Mouse (Mus musculus) spleen, adult 12 weeks (tissue): ENCODE data around the gene Zfp952.
"Not testable (repeated sequence)": the region's sequence is repeated elsewhere in the genome, so short reads cannot be mapped to it uniquely, and the experiment has no call there.

Source experiments
- DNase-seq: peaks from one replicate; pipeline ENCODE4 v3.0.0; 2022; ENCODE audit warnings: low spot score

Zfp952 gene

GRCm38 (mm10) chr17:32992699-32993474 lies at the start of gene Zfp952:
TSS of gene Zfp952 (plus strand) at chr17:32993129.
- DNase-seq = peak; percentile 68

- DNase-seq = no peak
Measured at GRCm38 (mm10) chr17:32943661-32944060, 49.3 kb upstream of the Zfp952 start.

DNA sequence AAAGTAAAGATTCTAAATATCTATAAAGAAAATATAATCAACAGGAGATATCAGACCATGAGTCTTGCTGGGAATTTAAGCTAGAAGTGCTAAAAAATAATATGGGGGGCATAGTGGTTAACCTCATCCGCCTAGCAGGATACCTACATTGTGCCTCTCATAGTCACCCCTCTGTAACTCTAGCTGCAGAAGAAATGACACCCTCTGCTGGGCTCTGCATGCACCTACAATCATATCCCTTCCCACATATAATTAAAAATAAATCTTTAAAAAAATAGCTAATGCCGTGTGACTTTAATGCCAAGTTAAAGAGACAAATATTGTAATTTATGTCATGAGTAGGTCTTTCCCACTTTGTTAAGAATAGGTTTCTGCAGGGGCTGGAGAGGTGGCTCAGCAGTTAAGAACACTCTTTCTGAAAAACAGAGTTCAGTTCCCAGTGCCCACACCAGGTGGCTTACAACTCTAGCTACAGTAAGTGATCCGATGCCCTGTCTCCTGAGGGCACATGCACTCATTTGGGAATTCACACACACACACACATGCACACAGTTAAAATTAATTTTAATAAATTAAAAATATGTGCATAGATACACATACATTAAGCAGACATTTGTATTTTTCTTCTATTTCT lies 48.4 kb upstream of the Zfp952 start:
- DNase-seq = no peak

- no peak for DNase-seq
Measured at GRCm38 (mm10) chr17:32946716-32947115, 46.2 kb upstream of the Zfp952 start.

DNA sequence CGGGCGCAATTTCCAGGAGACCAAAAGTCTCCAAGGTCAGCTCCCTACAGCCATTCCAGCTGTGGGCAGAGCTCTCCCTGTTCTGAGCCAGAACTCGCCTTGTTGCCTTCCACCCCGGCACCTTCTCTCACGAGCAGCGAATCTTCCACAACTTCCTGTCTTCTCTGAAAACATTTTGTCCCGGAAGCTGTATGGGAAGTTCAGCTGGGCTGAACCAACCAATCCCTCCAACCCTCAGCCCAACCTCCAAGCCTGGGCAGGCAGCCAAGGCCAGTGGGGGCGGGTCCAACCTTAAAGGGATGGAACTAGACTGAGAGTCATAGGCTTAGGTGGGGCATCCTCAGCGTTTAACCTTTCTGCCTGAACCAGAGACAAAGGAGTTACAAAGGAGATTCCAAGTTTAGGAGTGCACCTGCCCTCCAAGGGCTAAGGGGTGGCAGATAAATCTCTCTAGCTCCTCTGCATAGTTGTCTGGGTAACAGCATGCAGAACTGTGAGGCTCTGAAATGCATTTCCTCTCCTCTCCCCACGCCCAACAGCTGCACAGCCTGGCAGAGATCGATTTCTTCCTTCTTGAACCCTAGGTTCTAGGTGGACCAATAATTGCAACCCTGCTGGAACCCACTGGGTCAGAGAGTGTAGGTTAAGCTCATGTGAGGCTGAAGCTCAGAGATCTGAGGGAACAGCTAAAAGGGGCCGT lies 45.6 kb upstream of the Zfp952 start, which contains the start of gene Cyp4f13:
Gene Cyp4f13 (minus strand): TSS at position 188 of the 700 bp plus-strand sequence.
- peak; percentile 86 for DNase-seq

- no peak for DNase-seq
Measured at GRCm38 (mm10) chr17:32950136-32950535, 42.8 kb upstream of the Zfp952 start.

- no peak for DNase-seq
Measured at GRCm38 (mm10) chr17:32951006-32951405, 41.9 kb upstream of the Zfp952 start.

DNA sequence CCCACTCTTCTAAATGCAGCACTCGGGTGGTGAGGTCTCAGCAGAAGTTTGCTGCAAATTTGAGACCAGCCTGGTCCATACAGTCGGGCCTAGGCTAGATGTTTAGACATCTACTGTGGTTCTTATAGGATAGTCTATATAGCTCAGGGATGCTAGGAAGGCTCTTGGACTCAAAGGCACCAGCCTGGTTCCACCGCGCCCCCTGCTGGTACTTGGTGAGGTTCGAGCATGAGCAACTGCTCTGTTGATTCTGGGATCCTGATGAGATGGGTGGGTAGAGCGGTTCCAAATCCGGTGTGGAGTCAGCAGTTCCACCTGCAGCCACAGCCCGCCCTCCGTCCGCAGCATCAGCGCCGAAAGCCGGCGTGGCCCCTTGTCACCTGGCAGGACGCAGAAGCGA lies 41.5 kb upstream of the Zfp952 start:
- peak; percentile 50 for DNase-seq

- DNase-seq = no peak
Measured at GRCm38 (mm10) chr17:32965253-32965622, 27.7 kb upstream of the Zfp952 start.

DNA sequence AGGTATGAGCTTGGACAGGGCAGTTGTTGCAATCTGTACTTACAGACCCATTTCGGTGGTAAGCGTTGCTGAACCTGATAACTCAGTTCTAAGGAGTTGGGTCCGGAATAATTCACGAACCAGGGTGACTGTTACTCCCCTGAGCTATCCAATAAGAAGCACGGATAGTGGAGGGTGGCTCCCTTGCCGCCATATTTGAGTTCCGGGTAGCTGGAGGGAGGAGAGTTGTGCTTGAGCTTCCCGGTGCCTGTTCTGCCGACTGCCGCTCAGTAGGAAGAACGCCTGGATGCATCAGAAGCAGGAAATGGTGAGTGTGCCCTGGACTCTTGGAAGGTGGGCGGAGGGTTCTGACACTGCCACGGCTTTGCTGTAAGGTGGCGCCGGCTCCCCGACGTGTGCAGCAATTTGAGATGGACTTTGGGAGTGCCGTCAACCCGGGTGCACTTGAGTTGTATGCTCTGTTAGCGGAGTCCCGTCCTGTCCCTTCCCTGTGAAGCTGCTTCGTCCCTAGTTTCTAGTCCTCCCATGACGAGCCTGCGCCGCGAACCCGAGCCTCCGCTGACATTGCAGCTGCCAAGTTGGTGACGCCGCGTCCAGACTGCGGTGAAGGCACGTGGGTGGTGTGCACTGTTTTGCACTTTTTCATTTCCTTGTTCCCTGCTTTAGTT lies 27.2 kb upstream of the Zfp952 start, which contains the start of gene Zfp472:
Gene Zfp472 (plus strand): TSS at position 192 of the 668 bp plus-strand sequence.
- peak; percentile 83 for DNase-seq

- DNase-seq = no peak
Measured at GRCm38 (mm10) chr17:32981361-32981760, 11.6 kb upstream of the Zfp952 start.

GRCm38 (mm10) chr17:32986301-32986700 lies 6.6 kb upstream of the Zfp952 start:
- DNase-seq = no peak

DNA sequence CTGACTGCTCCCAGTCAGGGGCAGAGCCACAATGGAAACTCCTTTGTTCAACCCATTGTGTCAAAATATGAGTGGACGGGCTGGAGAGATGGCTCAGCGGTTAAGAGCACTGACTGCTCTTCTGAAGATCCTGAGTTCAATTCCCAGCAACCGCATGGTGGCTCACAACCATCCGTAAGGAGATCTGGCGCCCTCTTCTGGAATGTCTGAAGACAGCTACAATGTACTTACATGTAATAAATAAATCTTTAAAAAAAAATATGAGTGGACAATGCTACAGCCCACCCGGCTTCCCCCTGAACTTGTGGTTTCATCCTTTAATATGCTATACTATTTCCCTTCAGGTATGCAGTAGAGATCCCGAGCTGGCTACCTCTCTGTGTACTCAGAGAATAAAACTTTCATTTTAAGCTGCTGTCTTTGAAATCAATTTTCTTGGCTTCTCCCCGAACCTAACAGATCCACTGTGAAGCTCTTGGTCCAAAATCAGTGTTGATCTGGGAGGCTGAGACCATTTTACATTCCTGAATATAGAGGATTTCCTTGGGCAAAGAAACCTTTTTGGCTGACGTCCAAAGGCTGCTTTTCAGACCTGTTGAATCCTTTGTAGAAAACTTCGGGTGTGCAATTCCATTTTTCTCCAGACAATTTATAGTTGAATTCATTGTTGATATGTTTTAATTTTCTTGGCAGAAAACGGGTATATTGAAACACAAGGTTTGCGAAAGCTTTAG lies 797 bp upstream of the Zfp952 start:
- DNase-seq = no peak

- DNase-seq = no peak
Measured at GRCm38 (mm10) chr17:32998492-32998891, 5.6 kb downstream of the Zfp952 start.

DNA sequence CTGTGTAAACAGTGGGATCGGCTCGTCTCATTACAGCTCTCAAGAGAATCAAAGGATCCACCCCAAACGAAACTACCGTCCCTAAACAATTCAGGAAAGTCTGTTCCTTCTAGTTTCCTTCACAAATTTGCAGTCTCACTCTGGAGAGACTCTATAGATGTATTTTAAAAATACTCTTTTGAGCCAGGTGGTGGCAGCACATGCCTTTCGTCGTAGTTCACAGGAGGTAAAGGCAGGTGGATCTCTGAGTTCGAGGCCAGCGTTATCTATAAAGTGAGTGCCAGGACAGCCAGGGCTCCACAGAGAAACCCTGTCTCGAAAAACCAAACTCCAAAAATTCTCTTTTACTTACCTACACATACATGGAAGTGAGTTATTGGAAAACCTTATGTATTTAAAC lies 15.4 kb downstream of the Zfp952 start:
- no peak for DNase-seq

DNA sequence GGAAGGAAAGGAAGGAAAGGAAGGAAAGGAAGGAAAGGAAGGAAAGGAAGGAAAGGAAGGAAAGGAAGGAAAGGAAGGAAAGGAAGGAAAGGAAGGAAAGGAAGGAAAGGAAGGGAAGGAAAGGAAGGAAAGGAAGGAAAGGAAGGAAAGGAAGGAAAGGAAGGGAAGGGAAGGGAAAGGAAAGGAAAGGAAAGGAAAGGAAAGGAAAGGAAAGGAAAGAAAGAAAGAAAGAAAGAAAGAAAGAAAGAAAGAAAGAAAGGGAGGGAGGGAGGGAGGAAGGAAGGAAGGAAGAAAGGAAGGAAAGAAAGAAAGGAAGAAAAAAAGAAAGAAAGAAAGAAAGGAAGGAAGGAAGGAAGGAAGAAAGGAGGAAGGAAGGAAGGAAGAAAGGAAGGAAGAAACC lies 27.5 kb downstream of the Zfp952 start:
- not testable (repeated sequence) for DNase-seq

DNA sequence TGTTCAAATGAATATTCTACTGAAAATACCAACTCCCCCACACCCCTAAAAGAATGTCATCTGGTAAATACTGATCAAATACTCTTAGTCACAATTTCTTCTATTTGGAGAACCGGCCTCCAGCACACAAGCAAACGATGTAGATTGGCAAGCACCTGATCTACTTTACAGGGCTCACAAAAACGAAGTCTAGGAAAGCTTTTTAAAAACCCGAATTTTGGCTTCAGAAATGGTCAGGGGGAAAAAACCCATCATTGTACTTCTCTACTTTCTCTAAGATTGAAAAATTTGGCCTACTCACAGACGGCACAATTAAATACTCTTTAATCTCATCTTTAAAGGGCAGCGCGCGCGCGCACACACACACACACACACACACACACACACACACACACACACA lies 39.4 kb downstream of the Zfp952 start:
- DNase-seq = no peak

DNA sequence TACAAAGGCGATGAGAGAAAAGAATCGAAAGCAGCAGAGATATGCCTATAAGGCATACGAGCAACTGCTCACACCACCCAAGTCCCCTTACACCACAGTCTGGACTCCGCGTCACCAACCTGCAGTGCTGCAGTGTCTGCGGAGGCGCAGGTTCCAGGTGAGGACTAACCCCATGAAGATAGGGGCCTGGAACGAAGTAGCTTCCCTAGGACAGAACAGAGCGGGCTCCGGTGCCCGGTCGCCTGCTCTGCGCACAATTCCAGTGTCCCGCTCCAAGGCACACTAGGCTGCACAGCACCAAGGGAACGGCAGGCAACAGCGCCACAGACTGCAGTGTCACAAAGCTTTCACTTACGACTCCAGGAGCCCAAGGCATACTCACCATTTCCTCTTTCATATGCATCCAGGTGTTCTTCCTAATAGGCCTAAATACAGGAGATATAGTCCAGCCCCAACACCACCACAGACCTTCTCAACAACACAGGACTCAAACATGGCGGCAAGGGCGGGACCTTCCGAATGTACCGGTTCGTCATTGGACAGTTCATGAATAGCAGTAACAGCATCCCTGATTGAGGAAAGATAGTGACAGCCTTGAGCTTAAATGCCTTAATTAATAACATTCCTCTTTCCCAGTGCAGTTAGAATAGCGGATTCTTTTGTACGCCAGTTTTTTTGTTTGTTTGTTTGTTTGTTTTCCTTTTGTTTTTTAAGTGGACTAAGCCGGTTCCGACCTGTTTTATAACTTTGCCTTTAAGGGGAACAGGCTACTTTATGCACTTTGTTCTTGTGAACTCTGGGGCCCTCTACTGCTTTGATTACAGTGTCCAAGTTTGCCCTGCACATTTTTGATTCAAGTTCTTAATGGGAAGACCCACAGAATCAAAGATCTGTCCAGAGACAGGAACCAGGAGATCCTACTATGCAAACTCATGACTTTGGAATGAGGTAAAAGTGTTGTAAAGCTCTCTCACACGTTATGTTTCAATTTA lies 40.3 kb downstream of the Zfp952 start, which contains the start of gene Zfp763:
Gene Zfp763 (minus strand): TSS at position 503 of the 992 bp plus-strand sequence.
- DNase-seq = peak; percentile 64
